Mouse (Mus musculus): Measurements from ENCODE around the gene Chd2. TPM values are rescaled to one million over a fixed set of nuclear protein-coding genes. Genes with fewer than 3 reads are reported as not detected.
A peak's percentile ranks its signal among the peaks of the same experiment; 100 is the strongest.

Gene Chd2
- polyA plus RNA-seq, 1 experiment = 48.6 TPM

DNA sequence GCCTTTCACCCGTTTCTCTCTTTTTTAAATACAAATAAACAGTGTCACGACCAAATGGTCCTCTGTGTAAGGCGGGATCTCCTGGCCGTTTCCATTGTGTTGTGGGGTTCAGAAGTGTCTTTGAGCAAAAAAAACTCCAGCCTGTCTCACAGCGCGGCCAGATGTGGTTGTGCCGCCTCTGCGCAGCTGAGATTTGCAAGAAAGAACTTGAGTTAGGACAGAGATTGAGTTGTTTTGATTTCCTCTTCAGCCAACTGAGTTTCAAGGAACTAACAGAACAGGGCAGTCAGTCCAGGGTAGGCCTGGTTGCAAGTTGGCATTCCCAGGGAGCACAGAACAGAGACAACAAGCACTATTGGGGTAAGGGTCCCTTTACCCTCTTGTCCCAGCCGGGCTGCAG lies 149.3 kb downstream of the Chd2 start:
- no peak for DNase-seq (ENCODE audit: low read depth in 1 of 2, low spot score in 2 of 2)
- H3K27ac ChIP-seq (ENCODE audit: insufficient read depth, low read length) = no peak overlapping the region; the same call in 1 of the 2 replicates
- 5% methylated on average over 9 of the region's 9 CpGs for WGBS
- no peaks in the 10 kb centered on the region for H3K36me3 ChIP-seq (ENCODE audit: control insufficient read depth, insufficient read depth, low read length)
- H3K4me1 ChIP-seq (ENCODE audit: control insufficient read depth, insufficient read depth, insufficient read length) = no peaks in the 10 kb centered on the region
- H3K27me3 ChIP-seq (ENCODE audit: control insufficient read depth, insufficient read depth, low read length) = peaks cover 14% of the 10 kb centered on the region
- peak overlapping the region; percentile 21; the same call in 1 of the 2 replicates for H3K4me3 ChIP-seq (ENCODE audit: extremely low read depth, insufficient read depth, insufficient read length)
- TF ChIP-seq CTCF (IDR thresholded peaks at IDR 0.05; ENCODE audit: extremely low read depth, insufficient read depth, insufficient read length, insufficient replicate concordance) (no peak), POLR2A (IDR thresholded peaks at IDR 0.05; ENCODE audit: low read depth, low read length) (no peak)

DNA sequence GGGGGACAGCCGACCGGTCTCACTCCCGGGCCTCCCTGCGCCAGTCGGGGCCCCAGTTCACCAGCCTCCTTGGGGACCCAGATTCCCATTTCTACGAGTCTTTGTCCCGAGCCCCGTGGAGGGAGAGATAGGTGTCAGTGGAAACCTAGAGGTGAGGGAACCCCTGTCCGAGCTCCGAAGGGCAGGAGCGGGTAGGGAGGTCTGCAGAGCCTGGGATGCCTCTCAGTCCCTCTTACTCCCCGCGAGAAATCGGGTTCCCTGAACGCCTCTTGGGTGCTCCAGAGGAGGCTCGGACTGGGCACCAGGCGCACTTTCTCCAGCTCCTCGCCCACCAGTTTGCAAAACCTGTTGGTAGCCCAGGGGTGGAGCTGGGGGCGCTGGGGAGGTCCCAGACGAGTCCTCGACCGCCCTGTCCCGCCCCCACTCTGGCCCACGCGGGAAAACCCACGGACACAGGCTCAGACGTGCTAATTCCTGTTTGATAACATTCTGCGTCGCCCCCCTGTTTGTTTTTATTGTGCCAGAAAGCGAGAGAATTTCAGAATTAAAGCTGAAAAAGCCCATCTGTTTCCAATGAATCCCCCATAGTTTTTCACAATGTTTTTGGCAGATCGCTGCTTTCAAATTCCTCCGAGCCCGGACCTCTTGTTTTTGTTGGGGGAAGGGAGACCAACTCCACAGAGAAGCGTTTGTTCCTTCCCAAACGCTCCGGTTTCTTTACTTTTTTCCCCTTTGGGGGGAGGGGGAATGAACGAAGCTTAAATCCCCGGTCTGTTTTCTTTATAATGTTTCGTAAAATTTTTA lies 149.9 kb downstream of the Chd2 start:
- Histone ChIP-seq H3K36me3 (ENCODE audit: control insufficient read depth, insufficient read depth, low read length) (no peaks in the 10 kb centered on the region), H3K27me3 (ENCODE audit: control insufficient read depth, insufficient read depth, low read length) (peaks cover 14% of the 10 kb centered on the region), H3K4me3 (ENCODE audit: extremely low read depth, insufficient read depth, insufficient read length) (peak overlapping the region; percentile 43; the same call in 1 of the 2 replicates), H3K27ac (ENCODE audit: insufficient read depth, low read length) (peak overlapping the region; percentile 41; the same call in 1 of the 2 replicates), H3K4me1 (ENCODE audit: control insufficient read depth, insufficient read depth, insufficient read length) (no peaks in the 10 kb centered on the region)
- no peak for DNase-seq (ENCODE audit: low read depth in 1 of 2, low spot score in 2 of 2)
- TF ChIP-seq CTCF (IDR thresholded peaks at IDR 0.05; ENCODE audit: extremely low read depth, insufficient read depth, insufficient read length, insufficient replicate concordance) (no peak), POLR2A (IDR thresholded peaks at IDR 0.05; ENCODE audit: low read depth, low read length) (no peak)
- 4% methylated on average over 39 of the region's 39 CpGs for WGBS

DNA sequence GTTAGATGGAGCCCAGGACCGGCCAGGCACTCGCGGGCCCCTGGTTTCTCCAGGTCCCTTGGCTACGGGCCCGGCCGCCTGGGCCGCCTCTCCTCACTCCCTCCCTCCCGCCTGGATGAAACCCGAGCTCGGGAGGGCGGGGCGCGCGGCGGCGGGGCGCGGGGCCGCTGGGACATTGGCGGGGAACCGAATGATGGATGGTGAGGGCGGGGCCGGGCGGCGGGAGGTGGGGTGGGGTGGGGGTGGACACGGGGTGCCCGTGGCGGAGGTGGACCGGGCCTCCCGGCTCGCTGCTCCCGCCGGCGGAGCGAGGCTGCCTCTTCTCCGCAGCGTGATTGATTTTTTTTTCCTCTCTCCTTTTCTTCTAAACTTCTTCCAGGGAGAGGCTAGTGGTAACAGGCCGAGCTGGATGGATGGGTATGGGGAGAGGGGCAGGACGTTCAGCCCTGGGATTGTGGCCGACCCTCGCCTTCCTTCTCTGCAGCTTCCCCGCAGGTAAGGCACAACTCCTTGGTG lies 150.6 kb downstream of the Chd2 start:
- TF ChIP-seq POLR2A (IDR thresholded peaks at IDR 0.05; ENCODE audit: low read depth, low read length) = no peak
- H3K36me3 ChIP-seq (ENCODE audit: control insufficient read depth, insufficient read depth, low read length) = no peaks in the 10 kb centered on the region
- no peak for DNase-seq (ENCODE audit: low read depth in 1 of 2, low spot score in 2 of 2)
- peaks cover 14% of the 10 kb centered on the region for H3K27me3 ChIP-seq (ENCODE audit: control insufficient read depth, insufficient read depth, low read length)
- 1% methylated on average over 37 of the region's 42 CpGs for WGBS
- peak overlapping the region; percentile 41; the same call in 1 of the 2 replicates for H3K27ac ChIP-seq (ENCODE audit: insufficient read depth, low read length)
- H3K4me1 ChIP-seq (ENCODE audit: control insufficient read depth, insufficient read depth, insufficient read length) = no peaks in the 10 kb centered on the region
- H3K4me3 ChIP-seq (ENCODE audit: extremely low read depth, insufficient read depth, insufficient read length) = peak overlapping the region; percentile 43; the same call in 1 of the 2 replicates

DNA sequence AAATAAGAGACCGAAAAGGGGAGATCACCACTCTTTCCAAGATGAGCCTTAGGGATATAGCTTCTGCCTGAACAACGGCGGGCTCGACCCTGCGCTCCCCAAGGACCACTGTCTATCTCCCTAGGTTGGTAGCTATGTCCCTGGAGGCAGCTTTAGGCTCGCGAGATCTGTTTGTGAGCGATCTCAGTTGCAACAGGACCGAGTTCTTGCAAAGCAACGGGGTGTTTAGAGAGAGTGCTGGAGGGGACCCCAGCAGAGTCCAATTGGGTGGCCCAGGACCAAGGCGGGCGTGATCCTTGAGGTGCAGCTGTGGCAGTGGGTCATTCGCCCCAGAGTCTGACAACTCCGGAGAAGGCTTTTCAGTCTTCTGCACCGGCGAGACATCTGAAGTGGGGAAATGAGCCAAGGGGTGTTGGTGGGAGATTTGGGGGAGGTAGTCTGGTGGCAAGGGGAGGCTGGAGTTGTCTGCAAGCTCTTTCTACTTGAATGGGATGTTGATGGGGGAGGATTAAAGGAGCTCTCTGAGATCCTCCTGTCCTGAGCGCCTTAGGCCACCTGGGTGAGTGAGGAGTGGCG lies 151.1 kb downstream of the Chd2 start:
- no peak for TF ChIP-seq CTCF (IDR thresholded peaks at IDR 0.05; ENCODE audit: extremely low read depth, insufficient read depth, insufficient read length, insufficient replicate concordance)
- TF ChIP-seq POLR2A (IDR thresholded peaks at IDR 0.05; ENCODE audit: low read depth, low read length) = no peak
- Histone ChIP-seq H3K4me3 (ENCODE audit: extremely low read depth, insufficient read depth, insufficient read length) (no peak overlapping the region), H3K27me3 (ENCODE audit: control insufficient read depth, insufficient read depth, low read length) (peaks cover 14% of the 10 kb centered on the region), H3K4me1 (ENCODE audit: control insufficient read depth, insufficient read depth, insufficient read length) (no peaks in the 10 kb centered on the region), H3K27ac (ENCODE audit: insufficient read depth, low read length) (no peak overlapping the region), H3K36me3 (ENCODE audit: control insufficient read depth, insufficient read depth, low read length) (no peaks in the 10 kb centered on the region)
- WGBS = 12% methylated on average over 18 of the region's 18 CpGs
- DNase-seq (ENCODE audit: low read depth in 1 of 2, low spot score in 2 of 2) = no peak

DNA sequence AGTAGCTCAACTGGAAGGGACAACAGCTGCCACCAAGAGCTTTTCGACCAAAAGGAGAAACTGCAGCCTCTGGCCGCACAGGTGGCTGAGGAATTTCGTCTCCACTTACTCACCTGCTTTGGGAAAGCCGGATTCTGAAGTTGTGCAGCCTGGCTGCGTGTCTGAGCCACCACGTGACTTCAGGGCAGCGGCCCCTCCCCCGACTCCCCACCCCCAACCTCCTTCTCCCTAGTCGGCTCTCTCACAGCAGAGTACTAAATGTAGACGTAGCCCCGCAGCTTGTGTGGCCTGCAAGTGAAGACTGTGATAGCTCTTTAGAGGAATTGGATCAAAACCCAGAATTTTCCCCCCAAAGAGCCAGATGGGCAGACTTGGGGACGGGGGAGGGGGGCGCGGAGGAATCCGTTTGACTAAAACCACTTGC lies 151.7 kb downstream of the Chd2 start:
- no peak for DNase-seq (ENCODE audit: low read depth in 1 of 2, low spot score in 2 of 2)
- H3K27ac ChIP-seq (ENCODE audit: insufficient read depth, low read length) = no peak overlapping the region
- no peaks in the 10 kb centered on the region for H3K36me3 ChIP-seq (ENCODE audit: control insufficient read depth, insufficient read depth, low read length)
- WGBS = 8% methylated on average over 15 of the region's 15 CpGs
- TF ChIP-seq CTCF (IDR thresholded peaks at IDR 0.05; ENCODE audit: extremely low read depth, insufficient read depth, insufficient read length, insufficient replicate concordance) (no peak), POLR2A (IDR thresholded peaks at IDR 0.05; ENCODE audit: low read depth, low read length) (no peak)
- no peak overlapping the region for H3K4me3 ChIP-seq (ENCODE audit: extremely low read depth, insufficient read depth, insufficient read length)
- no peaks in the 10 kb centered on the region for H3K4me1 ChIP-seq (ENCODE audit: control insufficient read depth, insufficient read depth, insufficient read length)
- H3K27me3 ChIP-seq (ENCODE audit: control insufficient read depth, insufficient read depth, low read length) = peaks cover 14% of the 10 kb centered on the region

DNA sequence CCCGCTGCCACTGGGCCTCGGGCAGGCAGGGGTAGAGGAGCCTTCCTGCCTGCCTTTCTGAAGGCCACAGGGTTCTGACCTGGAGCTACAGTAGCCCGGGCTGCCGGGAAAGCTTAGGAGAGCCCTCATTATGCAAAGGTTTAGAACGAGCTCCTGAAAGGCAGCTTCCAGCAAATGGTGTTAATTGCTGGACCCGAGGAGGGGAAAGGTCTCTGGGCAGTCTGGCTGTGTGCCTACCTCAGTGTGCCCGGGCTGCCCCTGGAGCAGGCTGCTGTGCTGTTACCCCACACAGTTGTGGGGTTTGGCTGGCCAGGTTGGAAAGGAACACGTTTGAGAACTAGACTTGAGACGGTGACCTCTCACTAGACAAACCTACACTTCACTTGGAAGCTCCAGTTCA lies 152.2 kb downstream of the Chd2 start:
- no peak for TF ChIP-seq CTCF (IDR thresholded peaks at IDR 0.05; ENCODE audit: extremely low read depth, insufficient read depth, insufficient read length, insufficient replicate concordance)
- no peak for TF ChIP-seq POLR2A (IDR thresholded peaks at IDR 0.05; ENCODE audit: low read depth, low read length)
- no peak for DNase-seq (ENCODE audit: low read depth in 1 of 2, low spot score in 2 of 2)
- no peak overlapping the region for H3K4me3 ChIP-seq (ENCODE audit: extremely low read depth, insufficient read depth, insufficient read length)
- H3K36me3 ChIP-seq (ENCODE audit: control insufficient read depth, insufficient read depth, low read length) = no peaks in the 10 kb centered on the region
- H3K27ac ChIP-seq (ENCODE audit: insufficient read depth, low read length) = no peak overlapping the region
- H3K27me3 ChIP-seq (ENCODE audit: control insufficient read depth, insufficient read depth, low read length) = peaks cover 14% of the 10 kb centered on the region
- H3K4me1 ChIP-seq (ENCODE audit: control insufficient read depth, insufficient read depth, insufficient read length) = no peaks in the 10 kb centered on the region
- 21% methylated on average over 9 of the region's 9 CpGs for WGBS

DNA sequence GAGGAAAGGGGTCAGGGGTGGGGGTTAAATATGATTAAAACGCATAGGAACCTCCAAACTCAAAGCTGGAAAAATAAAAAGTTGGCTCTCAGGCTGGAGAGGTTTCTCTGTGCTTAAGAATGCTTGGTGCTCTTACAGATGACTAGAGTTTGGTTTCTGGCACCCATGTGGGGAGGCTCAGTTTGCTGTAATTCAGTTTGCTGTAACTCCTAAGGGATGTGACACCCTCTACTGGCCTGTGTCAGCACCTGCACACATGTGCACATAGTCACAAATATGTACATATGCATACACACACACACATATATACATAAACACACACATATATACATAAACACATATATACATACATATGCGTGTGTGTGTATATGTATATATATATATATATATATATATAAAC lies 152.8 kb downstream of the Chd2 start:
- Histone ChIP-seq H3K4me1 (ENCODE audit: control insufficient read depth, insufficient read depth, insufficient read length) (no peaks in the 10 kb centered on the region), H3K27me3 (ENCODE audit: control insufficient read depth, insufficient read depth, low read length) (peaks cover 14% of the 10 kb centered on the region), H3K36me3 (ENCODE audit: control insufficient read depth, insufficient read depth, low read length) (no peaks in the 10 kb centered on the region), H3K27ac (ENCODE audit: insufficient read depth, low read length) (no peak overlapping the region), H3K4me3 (ENCODE audit: extremely low read depth, insufficient read depth, insufficient read length) (no peak overlapping the region)
- 79% methylated on average over 2 of the region's 2 CpGs for WGBS
- DNase-seq (ENCODE audit: low read depth in 1 of 2, low spot score in 2 of 2) = no peak
- TF ChIP-seq CTCF (IDR thresholded peaks at IDR 0.05; ENCODE audit: extremely low read depth, insufficient read depth, insufficient read length, insufficient replicate concordance) (no peak), POLR2A (IDR thresholded peaks at IDR 0.05; ENCODE audit: low read depth, low read length) (no peak)
